Mouse (Mus musculus) intestine, embryonic 16.5 days (tissue): ENCODE data around the gene Il19. TPM values are rescaled to one million over a fixed set of nuclear protein-coding genes. Genes with fewer than 3 reads are reported as not detected.

Experiments used
- ATAC-seq: fragments of 200-750 bp; cut with Nextera tagmentation; 2 replicates; pipeline ENCODE4 v1.8.0; 2017; ENCODE audit warnings: moderate TSS enrichment, moderate library complexity
- H3K27ac ChIP-seq: fragments of 300-500 bp; sonication (generic); 2 replicates; pipeline ENCODE4 v1.5.1; 2014; ENCODE audit warnings: mild to moderate bottlenecking, low read length
- H3K27me3 ChIP-seq: fragments of 300-500 bp; sonication (generic); replicated peaks from 2 replicates; pipeline ENCODE4 v1.6.1; 2014; ENCODE audit warnings: low read length, control low read depth, mixed read lengths; ENCODE audit not compliant: control insufficient read depth, insufficient read depth
- H3K36me3 ChIP-seq: fragments of 300-500 bp; sonication (generic); 2 replicates; pipeline ENCODE4 v1.6.1; 2014; ENCODE audit warnings: low read length, control low read depth; ENCODE audit not compliant: control insufficient read depth, insufficient read depth
- H3K4me1 ChIP-seq: fragments of 300-500 bp; sonication (generic); 2 replicates; pipeline ENCODE4 v1.6.1; 2014; ENCODE audit warnings: low read length, control low read depth, mixed read lengths; ENCODE audit not compliant: control insufficient read depth, insufficient read depth
- H3K4me2 ChIP-seq: fragments of 300-500 bp; sonication (generic); 2 replicates; pipeline ENCODE4 v1.6.1; 2014; ENCODE audit warnings: low read depth, low read length, control low read depth
- H3K4me3 ChIP-seq: fragments of 300-500 bp; sonication (generic); 2 replicates; pipeline ENCODE4 v1.5.1; 2014; ENCODE audit warnings: mild to moderate bottlenecking, low read length
- H3K9ac ChIP-seq: fragments of 300-500 bp; sonication (generic); 2 replicates; pipeline ENCODE4 v1.6.1; 2014; ENCODE audit warnings: low read depth, low read length
- H3K9me3 ChIP-seq: fragments of 300-500 bp; sonication (generic); 2 replicates; pipeline ENCODE4 v1.6.1; 2016; ENCODE audit warnings: low read length, control low read depth; ENCODE audit not compliant: control insufficient read depth
- WGBS: fragments of 180-500 bp; shearing (Covaris S2); extraction: QIAGEN DNeasy Blood & Tissue Kit; methylation state at CpG from one replicate; pipeline ENCODE4 v1.1.7; 2014; 5-methylcytosine and 5-hydroxymethylcytosine counted together
- polyA plus RNA-seq: library from polyadenylated mRNA; unstranded; fragments of >200 nt; fragmentation: Nextera tagmentation; extraction: Ambion mirVana; gene quantifications from 2 replicates; pipeline ENCODE4 v1.2.1, GENCODE M21; 2015

Gene Il19
- polyA plus RNA-seq, 1 experiment from 2014 or later, result not detected

GRCm38 (mm10) chr1:130938192-130938591 is 1.7 kb downstream of the Il19 start:
- Histone ChIP-seq H3K4me3 (no peak overlapping the region), H3K27me3 (no peaks in the 10 kb centered on the region), H3K9me3 (no peaks in the 10 kb centered on the region), H3K4me1 (0 out of 2 replicates have a peak, but pooled peaks cover 2% of the 10 kb centered on the region), H3K4me2 (no peak overlapping the region), H3K36me3 (no peaks in the 10 kb centered on the region), H3K27ac (no peak overlapping the region), H3K9ac (no peak overlapping the region)
- 84% methylated on average over 7 of the region's 7 CpGs for WGBS
- ATAC-seq, result no peak

DNA sequence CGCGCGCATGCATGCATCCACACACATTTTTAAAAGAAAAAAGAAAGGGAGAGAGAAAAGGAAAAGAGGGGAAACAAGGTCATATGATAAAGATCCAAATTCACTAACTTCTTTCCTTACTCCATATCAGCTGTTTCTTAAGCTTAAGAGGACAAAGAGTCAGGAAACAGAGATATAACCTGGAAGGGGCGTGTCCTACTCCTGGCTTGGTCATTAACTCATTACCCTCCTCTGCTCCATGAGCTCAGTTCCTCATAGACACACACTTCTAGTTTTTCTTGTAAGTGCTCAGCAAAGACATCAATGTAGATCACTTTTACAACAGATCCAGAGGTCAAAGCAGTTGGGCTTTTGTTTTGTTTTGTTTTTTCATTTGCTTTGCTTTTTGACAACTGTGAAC is 2.7 kb downstream of the Il19 start:
- H3K4me2 ChIP-seq, result no peak overlapping the region
- no peaks in the 10 kb centered on the region for H3K36me3 ChIP-seq
- no peak overlapping the region for H3K4me3 ChIP-seq
- H3K27ac ChIP-seq, result no peak overlapping the region
- no peaks in the 10 kb centered on the region for H3K27me3 ChIP-seq
- H3K4me1 ChIP-seq, result 0 out of 2 replicates have a peak, but pooled peaks cover 2% of the 10 kb centered on the region
- ATAC-seq, result peak; percentile 81; the same call in 1 of the 2 replicates
- no peaks in the 10 kb centered on the region for H3K9me3 ChIP-seq
- WGBS, result 77% methylated on average over 4 of the region's 4 CpGs
- H3K9ac ChIP-seq, result no peak overlapping the region

- no peak for ATAC-seq
- H3K9ac ChIP-seq, result no peak overlapping the region
- no peaks in the 10 kb centered on the region for H3K27me3 ChIP-seq
- no peak overlapping the region for H3K27ac ChIP-seq
- H3K9me3 ChIP-seq, result no peaks in the 10 kb centered on the region
- H3K4me2 ChIP-seq, result no peak overlapping the region
- 39% methylated on average over 6 of the region's 6 CpGs for WGBS
- H3K4me3 ChIP-seq, result no peak overlapping the region
- 0 out of 2 replicates have a peak, but pooled peaks cover 2% of the 10 kb centered on the region for H3K4me1 ChIP-seq
- H3K36me3 ChIP-seq, result no peaks in the 10 kb centered on the region
Measured at GRCm38 (mm10) chr1:130936351-130936750, 3.6 kb downstream of the Il19 start.

DNA sequence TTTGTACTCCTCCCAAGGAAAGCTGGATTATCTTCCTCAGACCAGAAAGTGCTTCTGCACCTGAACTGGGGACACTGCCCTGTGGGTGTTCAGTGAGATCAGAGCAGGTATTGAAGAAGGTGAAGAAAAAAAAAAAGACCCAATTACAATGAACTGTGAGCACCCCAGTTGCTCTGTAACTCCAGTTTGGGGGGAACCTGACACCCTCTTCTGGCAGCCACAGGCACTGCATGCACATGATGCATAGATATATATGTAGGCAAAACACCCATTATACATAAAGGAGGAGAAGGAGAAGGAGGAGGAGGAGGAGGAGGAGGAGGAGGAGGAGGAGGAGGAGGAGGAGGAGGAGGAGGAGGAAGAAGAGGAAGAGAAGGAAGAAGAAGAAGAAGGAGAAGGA is 13.4 kb downstream of the Il19 start:
- Histone ChIP-seq H3K9me3 (no peaks in the 10 kb centered on the region), H3K4me2 (no peak overlapping the region), H3K4me1 (no peaks in the 10 kb centered on the region), H3K36me3 (no peaks in the 10 kb centered on the region), H3K27ac (no peak overlapping the region), H3K27me3 (no peaks in the 10 kb centered on the region), H3K4me3 (no peak overlapping the region), H3K9ac (no peak overlapping the region)
- ATAC-seq, result no peak

DNA sequence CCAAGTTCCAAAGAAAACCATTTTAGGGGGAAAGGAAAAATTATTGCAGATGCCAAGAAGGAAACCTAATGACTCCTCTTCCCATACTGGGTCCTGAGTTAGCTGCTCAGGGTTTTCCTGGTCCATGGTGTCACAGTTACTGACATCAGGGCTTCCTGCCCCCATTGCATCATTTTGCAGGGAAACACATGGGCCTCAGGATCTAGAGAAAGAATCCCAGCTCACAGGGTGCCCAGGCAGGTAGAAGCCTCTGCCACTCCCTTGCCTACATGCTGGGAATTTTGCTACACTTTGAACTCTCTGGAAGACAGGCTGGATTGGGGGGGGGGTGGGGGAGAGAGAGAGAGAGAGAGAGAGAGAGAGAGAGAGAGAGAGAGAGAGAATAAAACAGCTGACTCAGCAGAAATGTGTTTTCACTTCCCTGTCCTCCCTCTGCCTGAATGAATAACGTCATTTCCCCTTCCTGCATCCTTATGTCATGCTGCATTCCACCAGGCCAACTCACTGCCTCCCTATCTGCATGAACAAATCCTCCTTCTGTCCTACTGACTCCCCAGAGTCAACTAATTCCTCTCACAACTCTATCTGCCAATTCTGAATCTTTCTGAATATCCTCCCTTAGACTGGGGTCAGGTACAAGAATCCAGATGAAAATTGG is 21.5 kb downstream of the Il19 start:
- ATAC-seq, result no peak
- no peaks in the 10 kb centered on the region for H3K9me3 ChIP-seq
- WGBS, result 20% methylated on average over 1 of the region's 1 CpGs

GRCm38 (mm10) chr1:130911401-130912010 is 28.4 kb downstream of the Il19 start, which contains the start of gene Il20:
Il20 (minus strand) TSS chr1:130911451.
- Histone ChIP-seq H3K27me3 (no peaks in the 10 kb centered on the region), H3K4me1 (no peaks in the 10 kb centered on the region), H3K36me3 (no peaks in the 10 kb centered on the region), H3K27ac (no peak within 1 kb of the TSS), H3K4me3 (no peak within 1 kb of the TSS), H3K9me3 (no peaks in the 10 kb centered on the region), H3K4me2 (no peak within 1 kb of the TSS), H3K9ac (no peak within 1 kb of the TSS)
- 84% methylated on average over 12 of the region's 12 CpGs for WGBS
- ATAC-seq, result no peak

More for the DNA sequence above, 21.5 kb downstream of the Il19 start:
- Histone ChIP-seq H3K27me3 (no peaks in the 10 kb centered on the region), H3K36me3 (no peaks in the 10 kb centered on the region), H3K4me3 (no peak overlapping the region), H3K27ac (no peak overlapping the region), H3K4me1 (no peaks in the 10 kb centered on the region), H3K9ac (no peak overlapping the region), H3K4me2 (no peak overlapping the region)

- H3K4me2 ChIP-seq, result no peak overlapping the region
- H3K27ac ChIP-seq, result no peak overlapping the region
- 79% methylated on average over 7 of the region's 7 CpGs for WGBS
- H3K4me1 ChIP-seq, result no peaks in the 10 kb centered on the region
- no peaks in the 10 kb centered on the region for H3K27me3 ChIP-seq
- no peaks in the 10 kb centered on the region for H3K9me3 ChIP-seq
- ATAC-seq, result no peak
- H3K9ac ChIP-seq, result no peak overlapping the region
- H3K36me3 ChIP-seq, result no peaks in the 10 kb centered on the region
- H3K4me3 ChIP-seq, result no peak overlapping the region
Measured at GRCm38 (mm10) chr1:130902505-130902904, 37.4 kb downstream of the Il19 start.

GRCm38 (mm10) chr1:130894468-130894867 is 45.4 kb downstream of the Il19 start:
- no peak overlapping the region for H3K4me2 ChIP-seq
- H3K36me3 ChIP-seq, result no peaks in the 10 kb centered on the region
- 69% methylated on average over 6 of the region's 6 CpGs for WGBS
- H3K4me3 ChIP-seq, result no peak overlapping the region
- no peaks in the 10 kb centered on the region for H3K9me3 ChIP-seq
- H3K9ac ChIP-seq, result no peak overlapping the region
- no peaks in the 10 kb centered on the region for H3K27me3 ChIP-seq
- no peak overlapping the region for H3K27ac ChIP-seq
- no peaks in the 10 kb centered on the region for H3K4me1 ChIP-seq
- ATAC-seq, result no peak

GRCm38 (mm10) chr1:130893329-130894040 is 46.4 kb downstream of the Il19 start:
- no peaks in the 10 kb centered on the region for H3K9me3 ChIP-seq
- no peak overlapping the region for H3K4me2 ChIP-seq
- H3K9ac ChIP-seq, result no peak overlapping the region
- ATAC-seq, result no peak
- no peak overlapping the region for H3K27ac ChIP-seq
- 71% methylated on average over 9 of the region's 9 CpGs for WGBS
- H3K4me1 ChIP-seq, result no peaks in the 10 kb centered on the region
- H3K4me3 ChIP-seq, result no peak overlapping the region
- H3K27me3 ChIP-seq, result no peaks in the 10 kb centered on the region
- no peaks in the 10 kb centered on the region for H3K36me3 ChIP-seq
